In genomic region chr3:101419653-101419994, GRCm38 (mm10) we compare ENCODE assay signal across 27 mouse cellular contexts. TPM values are rescaled to one million over a fixed set of nuclear protein-coding genes. Genes with fewer than 3 reads are reported as not detected.
A peak's percentile ranks its signal among the peaks of the same experiment; 100 is the strongest.
DNase-seq lines count a peak whose midpoint lies in the region; ATAC-seq lines count a peak whose summit lies in the region.
"Had no signal": no experiment of that assay in that cellular context is flagged by ENCODE, and none has a peak within 500 bp of the region (broad histone marks: within the 10 kb centered on the region; RNA-seq: fewer than 3 reads in every experiment).

No protein-coding gene starts in this region.

- peaks cover 50% of the 10 kb centered on the region for H3K4me1 ChIP-seq in erythroblast, embryonic 14.5 days (ENCODE audit: control insufficient read depth)
- peaks cover 48% of the 10 kb centered on the region for H3K4me1 ChIP-seq in liver, embryonic 11.5 days (replicated peaks; ENCODE audit: control insufficient read depth, insufficient read depth, low read length)
- H3K4me1 ChIP-seq in liver, embryonic 13.5 days (replicated peaks) = peaks cover 60% of the 10 kb centered on the region

- DNase-seq in liver, embryonic 11.5 days (ENCODE audit: low spot score) = no peak
- DNase-seq in liver = no peak
- no peak for DNase-seq in liver, embryonic 13.5 days
- no peak for DNase-seq in frontal cortex, postnatal 10 days (ENCODE audit: low spot score in 2 of 2)
- DNase-seq in left cerebral cortex, adult 18-20 months (ENCODE audit: low spot score in 2 of 2) = no peak
- DNase-seq: adrenal gland, adult 8-10 months; cerebellum, adult 9-10 months; forebrain, postnatal 0 days; gastrocnemius, postnatal 10 days; heart, postnatal 36 days; kidney, adult 2 months; kidney, postnatal 14 days; thymus, postnatal 4 days had no signal

- H3K4me3 ChIP-seq in erythroblast, embryonic 14.5 days (replicated peaks) = peak overlapping the region; percentile 28
- H3K4me3 ChIP-seq in liver, embryonic 11.5 days (ENCODE audit: low read depth, low read length) = no peak overlapping the region
- peak overlapping the region; percentile 9; the same call in 1 of the 2 replicates for H3K4me3 ChIP-seq in liver, embryonic 13.5 days (replicated peaks)
- H3K4me3 ChIP-seq: embryonic facial prominence, embryonic 13.5 days; forebrain, embryonic 12.5 days; heart, embryonic 15.5 days; hindbrain, embryonic 12.5 days; intestine, embryonic 15.5 days; midbrain, embryonic 10.5 days; neural tube, embryonic 12.5 days had no signal

- H3K4me2 ChIP-seq in liver, embryonic 11.5 days = peak overlapping the region; percentile 49
- peak overlapping the region; percentile 54 for H3K4me2 ChIP-seq in liver, embryonic 13.5 days
- H3K4me2 ChIP-seq: embryonic facial prominence, embryonic 13.5 days; forebrain, embryonic 12.5 days; heart, embryonic 15.5 days; hindbrain, embryonic 12.5 days; intestine, embryonic 15.5 days; neural tube, embryonic 12.5 days had no signal

- no peaks in the 10 kb centered on the region for H3K27me3 ChIP-seq in erythroblast, embryonic 14.5 days (ENCODE audit: control insufficient read depth)
- no peaks in the 10 kb centered on the region for H3K27me3 ChIP-seq in liver, embryonic 11.5 days (replicated peaks; ENCODE audit: control insufficient read depth, insufficient read depth, low read length)
- no peaks in the 10 kb centered on the region for H3K27me3 ChIP-seq in liver, embryonic 13.5 days
- H3K27me3 ChIP-seq: CH12.LX; embryonic facial prominence, embryonic 13.5 days; forebrain, embryonic 12.5 days; heart, embryonic 15.5 days; hindbrain, embryonic 12.5 days; intestine, embryonic 15.5 days; neural tube, embryonic 12.5 days had no signal

- no peak overlapping the region for H3K9ac ChIP-seq in liver, embryonic 11.5 days (ENCODE audit: low read depth, low read length)
- peak overlapping the region; percentile 41 for H3K9ac ChIP-seq in liver, embryonic 13.5 days
- H3K9ac ChIP-seq: embryonic facial prominence, embryonic 13.5 days; forebrain, embryonic 12.5 days; forebrain, postnatal 0 days; heart, embryonic 15.5 days; hindbrain, embryonic 12.5 days; intestine, embryonic 15.5 days; neural tube, embryonic 12.5 days had no signal

- no peak for ATAC-seq in erythroblast, adult 5-6 weeks (replicated peaks; ENCODE audit: low FRiP score, poor library complexity, severe bottlenecking)
- ATAC-seq in liver, embryonic 11.5 days (replicated peaks; ENCODE audit: low FRiP score) = 0 out of 2 replicates have a peak, but pooled peaks have one; percentile 8
- peak; percentile 32; the same call in 1 of the 2 replicates for ATAC-seq in liver, embryonic 13.5 days (ENCODE audit: low read depth)
- peak; percentile 18; the same call in 1 of the 2 replicates for ATAC-seq in megakaryocyte progenitor cell, adult 5-6 weeks (replicated peaks; ENCODE audit: poor library complexity)
- ATAC-seq: forebrain, postnatal 0 days; hindbrain, postnatal 0 days; intestine, embryonic 15.5 days; midbrain, embryonic 16.5 days had no signal

- 35% methylated on average over 10 of the region's 10 CpGs for WGBS in liver, embryonic 11.5 days
- WGBS in liver, embryonic 13.5 days (ENCODE audit: insufficient replicate concordance) = 26% methylated on average over 10 of the region's 10 CpGs

- H3K9me3 ChIP-seq in erythroblast, embryonic 14.5 days (ENCODE audit: control insufficient read depth, low read length) = no peaks in the 10 kb centered on the region
- H3K9me3 ChIP-seq in liver, embryonic 11.5 days (ENCODE audit: control insufficient read depth, low read length) = no peaks in the 10 kb centered on the region
- no peaks in the 10 kb centered on the region for H3K9me3 ChIP-seq in liver, embryonic 13.5 days (replicated peaks)
- H3K9me3 ChIP-seq: embryonic facial prominence, embryonic 13.5 days; forebrain, embryonic 12.5 days; heart, embryonic 15.5 days; hindbrain, embryonic 12.5 days; intestine, embryonic 15.5 days; midbrain, embryonic 10.5 days; neural tube, embryonic 12.5 days had no signal

- no peaks in the 10 kb centered on the region for H3K36me3 ChIP-seq in erythroblast, embryonic 14.5 days (ENCODE audit: control insufficient read depth)
- H3K36me3 ChIP-seq in liver, embryonic 11.5 days (ENCODE audit: control insufficient read depth, insufficient read depth, low read length) = no peaks in the 10 kb centered on the region
- no peaks in the 10 kb centered on the region for H3K36me3 ChIP-seq in liver, embryonic 13.5 days
- H3K36me3 ChIP-seq: forebrain, embryonic 12.5 days; heart, embryonic 15.5 days; hindbrain, embryonic 12.5 days; intestine, embryonic 15.5 days; midbrain, embryonic 10.5 days; neural tube, embryonic 12.5 days had no signal

- peak overlapping the region; percentile 50; the same call in 1 of the 2 replicates for H3K27ac ChIP-seq in liver, embryonic 11.5 days (ENCODE audit: low read depth, low read length)
- peak overlapping the region; percentile 66 for H3K27ac ChIP-seq in liver, embryonic 13.5 days
- H3K27ac ChIP-seq: embryonic facial prominence, embryonic 13.5 days; forebrain, embryonic 12.5 days; heart, embryonic 15.5 days; hindbrain, embryonic 12.5 days; hindbrain, postnatal 0 days; intestine, embryonic 15.5 days; macrophage; midbrain, embryonic 10.5 days; neural tube, embryonic 12.5 days had no signal

RNA-seq across cellular contexts. Expression of gene Igsf3, which starts 42.7 kb away (rescaled TPM):
- 0.12 and 0.14 TPM in 2 replicates for polyA plus RNA-seq in erythroblast, embryonic 14.5 days (2012)
- total RNA-seq in erythroblast, adult 5-6 weeks (2015; ENCODE audit: low replicate concordance) = 0.84 and 0.96 TPM in 2 replicates
- 1.4 and 2.8 TPM in 2 replicates for total RNA-seq in erythroblast, adult 5-6 weeks (2017; ENCODE audit: low replicate concordance)
- polyA plus RNA-seq in liver, embryonic 11.5 days (2014; fragmentation: Nextera tagmentation; extraction: Ambion mirVana) = 16.6 and 17.3 TPM in 2 replicates
- 6.4 and 7.5 TPM in 2 replicates for polyA plus RNA-seq in liver, embryonic 13.5 days (2015; fragmentation: Nextera tagmentation; extraction: Ambion mirVana)
- 0.68 and 1.1 TPM in 2 replicates for total RNA-seq in megakaryocyte progenitor cell, adult 5-6 weeks (2015)
- total RNA-seq in megakaryocyte progenitor cell, adult 5-6 weeks (2017) = 1.1 and 1.3 TPM in 2 replicates
- 10 to 100 TPM; 18.0 to 18.5 TPM for total RNA-seq in left cerebral cortex, adult 18-20 months (2021)

Comparison
In these comparisons a context has a peak if more than half of its experiments do, and no peak if none do; other contexts are left out.
1. RNA of gene Igsf3, which starts 42.7 kb away (total RNA-seq): 18.0 to 18.5 TPM in left cerebral cortex, adult 18-20 months; 0.84 to 2.8 TPM in erythroblast, adult 5-6 weeks and 0.68 to 1.3 TPM in megakaryocyte progenitor cell, adult 5-6 weeks; every median in the first group is over 4 times any median in the second.